Mouse (Mus musculus): ENCODE results near the gene Camsap2. TPM values are rescaled to one million over a fixed set of nuclear protein-coding genes. Genes with fewer than 3 reads are reported as not detected.

Gene Camsap2
- polyA plus RNA-seq (2012; rRNA removed): 10.9 and 20.2 TPM in 2 replicates

DNA sequence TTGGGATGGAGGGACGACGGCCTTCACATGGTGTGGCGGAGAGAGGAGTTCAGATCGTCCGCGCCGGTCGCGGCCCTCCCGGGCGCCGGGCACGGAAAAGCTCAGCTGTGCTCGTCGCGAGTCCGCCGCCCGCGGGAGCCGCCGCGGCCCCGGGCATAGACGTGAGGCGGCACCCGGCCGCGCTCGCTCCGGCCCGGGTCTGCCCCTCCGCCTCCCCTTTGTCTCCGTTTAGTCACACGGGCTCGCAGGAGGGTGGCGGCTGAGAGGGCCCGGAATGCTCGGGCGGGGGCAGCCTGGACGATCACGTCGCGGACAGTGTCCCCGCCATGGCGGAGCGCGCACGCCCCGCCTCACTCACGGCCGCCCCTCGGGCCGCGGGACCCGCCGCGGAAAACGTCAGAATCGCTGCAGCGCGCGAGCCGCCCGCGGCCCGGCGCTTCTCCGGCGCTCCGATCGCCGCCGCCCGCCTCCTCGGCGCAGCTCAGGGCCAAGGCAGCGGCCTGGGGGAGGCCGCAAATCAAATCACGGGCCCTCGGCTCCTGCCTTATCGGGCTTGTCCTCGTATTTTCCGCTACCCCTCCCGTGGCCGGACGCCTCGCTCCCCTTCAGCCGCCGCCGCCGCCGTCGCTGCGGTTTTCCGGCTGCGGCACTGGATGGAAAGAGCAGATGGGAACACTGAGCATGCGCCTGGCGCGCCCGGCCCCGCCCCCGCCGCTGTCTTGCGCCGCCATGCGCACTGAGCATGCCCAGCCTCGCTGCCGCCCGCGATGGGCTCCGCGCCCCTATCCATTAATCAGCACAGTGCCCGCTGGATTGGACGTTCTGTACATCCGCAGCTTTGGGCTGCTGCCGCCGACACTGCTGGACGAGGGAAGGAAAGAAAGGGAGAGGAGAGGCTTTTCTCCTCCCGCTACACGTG lies at the start of gene Camsap2:
TSS of gene Camsap2 (minus strand) at position 651 of the 919 bp plus-strand sequence.

DNA sequence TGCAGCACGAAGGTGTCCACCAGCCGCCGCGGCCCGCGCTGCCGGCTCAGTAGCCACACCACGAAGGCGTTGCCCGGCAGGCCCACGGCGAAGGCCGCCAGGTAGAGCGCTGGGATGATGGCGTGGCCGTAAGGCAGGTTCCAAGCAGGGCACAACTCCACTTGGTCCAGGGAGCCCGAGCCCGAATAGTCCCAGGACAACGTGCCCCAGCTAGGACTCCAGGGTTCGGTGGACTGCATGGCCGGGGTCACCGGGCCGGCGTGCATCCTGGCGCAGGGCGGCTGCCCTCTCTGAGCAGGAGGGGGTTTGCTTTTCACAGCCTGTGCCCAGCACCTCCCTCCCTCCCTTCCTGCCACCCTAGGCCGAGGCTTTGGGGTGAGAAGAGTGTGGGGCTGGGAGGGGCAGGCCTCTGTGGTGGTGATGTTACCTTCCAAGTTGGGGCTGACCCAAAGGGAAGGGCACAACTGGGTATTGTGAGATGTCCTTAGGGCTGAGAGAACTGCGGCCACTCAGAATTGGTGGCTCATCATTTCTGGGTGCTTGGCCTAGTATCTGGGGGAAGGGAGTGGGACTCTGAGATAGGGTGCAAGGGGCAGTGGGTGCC lies 85.2 kb downstream of the Camsap2 start, which contains the start of gene Gpr25:
TSS of gene Gpr25 (minus strand) at position 239 of the 604 bp plus-strand sequence.

DNA sequence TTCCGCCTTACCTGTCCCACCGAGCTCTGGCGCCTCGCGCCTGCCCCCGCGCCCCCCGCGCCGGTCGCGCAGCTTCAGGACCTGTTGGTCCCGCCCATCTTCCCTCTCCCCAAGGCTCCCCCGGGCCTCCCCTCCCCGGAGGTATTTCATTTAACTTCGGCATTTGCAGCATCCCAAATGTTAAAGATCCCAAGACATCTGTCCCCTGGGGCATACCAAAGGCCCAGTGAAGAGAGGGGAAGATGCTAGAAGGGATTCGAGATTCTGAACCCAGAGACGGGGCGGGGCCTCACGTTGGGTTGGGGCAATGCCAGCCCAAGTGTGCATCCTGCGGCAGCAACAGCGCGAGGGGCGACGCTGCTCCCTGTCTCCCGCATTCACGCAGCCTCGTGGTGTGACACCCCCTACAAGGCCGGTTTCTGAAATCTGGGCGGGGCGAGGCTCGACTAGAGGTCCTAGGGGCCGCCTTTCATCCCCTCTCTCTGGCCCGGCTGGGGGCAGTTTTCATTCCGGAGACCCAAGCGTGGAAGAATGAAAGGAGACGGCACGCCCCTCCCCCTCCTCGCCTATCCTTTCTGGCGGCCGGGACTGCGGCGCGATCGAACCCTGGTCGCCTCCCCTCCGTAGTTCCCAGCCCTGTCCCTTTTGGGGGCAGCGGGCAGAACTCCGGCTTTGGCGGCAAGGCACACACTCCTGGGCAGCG lies 111.9 kb downstream of the Camsap2 start, which contains the start of gene Inava:
TSS of gene Inava (minus strand) at position 373 of the 703 bp plus-strand sequence.

Other genes starting within 250 kb of the Camsap2 start
- 5.1 TPM in 2 replicates for gene Kif21b, start 214.7 kb downstream of the Camsap2 start, polyA plus RNA-seq (2012; rRNA removed)
- gene Mroh3, start 133.3 kb downstream of the Camsap2 start, polyA plus RNA-seq (2012; rRNA removed): 0.13 and 0.20 TPM in 2 replicates
- gene Inava, start 111.8 kb downstream of the Camsap2 start, polyA plus RNA-seq (2012; rRNA removed): 9.8 and 11.4 TPM in 2 replicates
- 0.15 and 0.25 TPM in 2 replicates for gene Gpr25, start 85.2 kb downstream of the Camsap2 start, polyA plus RNA-seq (2012; rRNA removed)
- 2.7 and 2.9 TPM in 2 replicates for gene Ddx59, start 69.2 kb upstream of the Camsap2 start, polyA plus RNA-seq (2012; rRNA removed)
- 0.47 and 0.64 TPM in 2 replicates for gene Kif14, start 120.2 kb upstream of the Camsap2 start, polyA plus RNA-seq (2012; rRNA removed)

Data from ovary, adult 2 months (tissue).